In genomic region chr5:114127374-114128349, GRCm38 (mm10) we compare ENCODE assay signal across 8 mouse cellular contexts. TPM values are rescaled to one million over a fixed set of nuclear protein-coding genes. Genes with fewer than 3 reads are reported as not detected.
DNase-seq lines count a peak whose midpoint lies in the region; ATAC-seq lines count a peak whose summit lies in the region.

TSS of gene Alkbh2 (minus strand) at chr5:114128218.

- peaks cover 34% of the 10 kb centered on the region for H3K36me3 ChIP-seq in heart, embryonic 12.5 days
- peaks cover 20% of the 10 kb centered on the region for H3K36me3 ChIP-seq in kidney, embryonic 16.5 days (ENCODE audit: insufficient read depth, low read length)
- peaks cover 33% of the 10 kb centered on the region for H3K36me3 ChIP-seq in liver, embryonic 12.5 days
- H3K36me3 ChIP-seq in stomach, embryonic 16.5 days (ENCODE audit: control insufficient read depth, insufficient read depth, low read length), result no peaks in the 10 kb centered on the region; the same call in 1 of the 2 replicates

- ATAC-seq in erythroid progenitor cell, adult 5-6 weeks (replicated peaks; ENCODE audit: low FRiP score, poor library complexity, severe bottlenecking), result peak; percentile 57
- peak; percentile 31; the same call in 1 of the 2 replicates for ATAC-seq in heart, embryonic 12.5 days (ENCODE audit: insufficient number of reproducible peaks, low FRiP score)
- ATAC-seq in kidney, embryonic 16.5 days (ENCODE audit: low FRiP score, low TSS enrichment), result peak; percentile 39
- ATAC-seq in liver, embryonic 12.5 days, result peak; percentile 22
- ATAC-seq in stomach, embryonic 16.5 days (ENCODE audit: insufficient read depth, low FRiP score), result peak; percentile 30; the same call in 1 of the 2 replicates

- peak within 1 kb of the TSS; percentile 75 for H3K9ac ChIP-seq in heart, embryonic 12.5 days
- H3K9ac ChIP-seq in kidney, embryonic 16.5 days (replicated peaks; ENCODE audit: low read length), result peak within 1 kb of the TSS; percentile 78
- peak within 1 kb of the TSS; percentile 73 for H3K9ac ChIP-seq in liver, embryonic 12.5 days
- peak within 1 kb of the TSS; percentile 83 for H3K9ac ChIP-seq in stomach, embryonic 16.5 days (ENCODE audit: low read length)

- H3K27ac ChIP-seq in brown adipose tissue, adult 24 weeks (replicated peaks; ENCODE audit: low read depth, low read length), result peak within 1 kb of the TSS; percentile 94
- peak within 1 kb of the TSS; percentile 92 for H3K27ac ChIP-seq in heart, embryonic 12.5 days (ENCODE audit: poor library complexity, severe bottlenecking)
- H3K27ac ChIP-seq in kidney, embryonic 16.5 days (ENCODE audit: low read length), result peak within 1 kb of the TSS; percentile 94
- H3K27ac ChIP-seq in liver, embryonic 12.5 days, result peak within 1 kb of the TSS; percentile 82
- H3K27ac ChIP-seq in stomach, embryonic 16.5 days (ENCODE audit: low read length), result peak within 1 kb of the TSS; percentile 93

- peak within 1 kb of the TSS; percentile 94 for H3K4me3 ChIP-seq in brown adipose tissue, adult 24 weeks (ENCODE audit: insufficient read depth, low read depth, low read length)
- peak within 1 kb of the TSS; percentile 57 for H3K4me3 ChIP-seq in heart, embryonic 12.5 days
- peak within 1 kb of the TSS; percentile 71 for H3K4me3 ChIP-seq in kidney, embryonic 16.5 days (ENCODE audit: low read length)
- H3K4me3 ChIP-seq in liver, embryonic 12.5 days, result peak within 1 kb of the TSS; percentile 73
- peak within 1 kb of the TSS; percentile 78 for H3K4me3 ChIP-seq in stomach, embryonic 16.5 days (replicated peaks; ENCODE audit: low read length)

- H3K27me3 ChIP-seq in heart, embryonic 12.5 days (replicated peaks), result no peaks in the 10 kb centered on the region
- H3K27me3 ChIP-seq in kidney, embryonic 16.5 days (ENCODE audit: insufficient read depth, low read length), result no peaks in the 10 kb centered on the region
- no peaks in the 10 kb centered on the region for H3K27me3 ChIP-seq in liver, embryonic 12.5 days (replicated peaks)
- no peaks in the 10 kb centered on the region for H3K27me3 ChIP-seq in stomach, embryonic 16.5 days (ENCODE audit: control insufficient read depth, insufficient read depth, low read length)

- DNase-seq in CD4-positive, CD25-positive, alpha-beta regulatory T cell, adult 2 months (ENCODE audit: low read depth, low spot score), result peak; percentile 92
- DNase-seq in natural killer cell, adult 2 months (ENCODE audit: low spot score in 2 of 2), result peak; percentile 83 to 87

- no peaks in the 10 kb centered on the region for H3K9me3 ChIP-seq in heart, embryonic 12.5 days (replicated peaks)
- H3K9me3 ChIP-seq in kidney, embryonic 16.5 days (ENCODE audit: low read length), result no peaks in the 10 kb centered on the region
- no peaks in the 10 kb centered on the region for H3K9me3 ChIP-seq in liver, embryonic 12.5 days (replicated peaks)
- no peaks in the 10 kb centered on the region for H3K9me3 ChIP-seq in stomach, embryonic 16.5 days (replicated peaks; ENCODE audit: control insufficient read depth, low read length)

- peak within 1 kb of the TSS; percentile 82 for H3K4me2 ChIP-seq in heart, embryonic 12.5 days
- peak within 1 kb of the TSS; percentile 99 for H3K4me2 ChIP-seq in kidney, embryonic 16.5 days (replicated peaks; ENCODE audit: low read depth, low read length)
- peak within 1 kb of the TSS; percentile 99 for H3K4me2 ChIP-seq in liver, embryonic 12.5 days
- peak within 1 kb of the TSS; percentile 98 for H3K4me2 ChIP-seq in stomach, embryonic 16.5 days (ENCODE audit: low read depth, low read length)

- under 1% methylated on average over 69 of the region's 69 CpGs for WGBS in heart, embryonic 12.5 days
- WGBS in kidney, embryonic 16.5 days, result under 1% methylated on average over 69 of the region's 69 CpGs
- WGBS in liver, embryonic 12.5 days (ENCODE audit: insufficient replicate concordance), result under 1% methylated on average over 69 of the region's 69 CpGs
- WGBS in stomach, embryonic 16.5 days, result 1% methylated on average over 69 of the region's 69 CpGs

- peaks cover 6% of the 10 kb centered on the region for H3K4me1 ChIP-seq in brown adipose tissue, adult 24 weeks (ENCODE audit: control insufficient read depth, insufficient read depth, insufficient read length, low read length)
- H3K4me1 ChIP-seq in heart, embryonic 12.5 days (replicated peaks), result peaks cover 22% of the 10 kb centered on the region
- peaks cover 22% of the 10 kb centered on the region for H3K4me1 ChIP-seq in kidney, embryonic 16.5 days (ENCODE audit: insufficient read depth, low read length)
- peaks cover 63% of the 10 kb centered on the region for H3K4me1 ChIP-seq in liver, embryonic 12.5 days
- peaks cover 18% of the 10 kb centered on the region for H3K4me1 ChIP-seq in stomach, embryonic 16.5 days (ENCODE audit: control insufficient read depth, insufficient read depth, low read length)

RNA-seq across cellular contexts. Expression of gene Alkbh2, which starts in this region (rescaled TPM):
- 4.3 and 5.6 TPM in 2 replicates for polyA plus RNA-seq in brown adipose tissue, adult 24 weeks (2012; ENCODE audit: insufficient read depth, insufficient read length, missing spikeins)
- total RNA-seq in erythroid progenitor cell, adult 5-6 weeks (2015; ENCODE audit: low replicate concordance), result 1.7 and 7.9 TPM in 2 replicates
- not detected in 2 replicates for total RNA-seq in erythroid progenitor cell, adult 5-6 weeks (2017; ENCODE audit: low replicate concordance)
- polyA plus RNA-seq in heart, embryonic 12.5 days (2016; fragmentation: Nextera tagmentation; extraction: Ambion mirVana), result 8.7 and 11.0 TPM in 2 replicates
- 8.7 and 9.1 TPM in 2 replicates for polyA plus RNA-seq in kidney, embryonic 16.5 days (2015; fragmentation: Nextera tagmentation; extraction: Ambion mirVana)
- 8.2 and 8.8 TPM in 2 replicates for polyA plus RNA-seq in liver, embryonic 12.5 days (2016; fragmentation: Nextera tagmentation; extraction: Ambion mirVana)
- 4.8 and 6.1 TPM in 2 replicates for polyA plus RNA-seq in stomach, embryonic 16.5 days (2015; fragmentation: Nextera tagmentation; extraction: Ambion mirVana)

Comparison
In these comparisons a context has a peak if more than half of its experiments do, and no peak if none do; other contexts are left out.
1. Peak in every context shown above with its lines: DNase-seq, ATAC-seq, H3K4me3 ChIP-seq and H3K27ac ChIP-seq.